Mouse (Mus musculus) T-helper 1 cell (primary cell): ENCODE data around the gene Ralgps1.

ENCODE experiments used
- in situ Hi-C: fragments of 300-600 bp; cut with MboI, MseI; formaldehyde crosslinking; loops from one replicate; pipeline ENCODE4 v1.15.1; 2025; ENCODE audit warnings: high pct_unique_total_duplicates

Ralgps1 gene

GRCm38 (mm10) chr2:33361139-33361716, 10.1 kb downstream of the Ralgps1 start:
- in situ Hi-C loops = no loop called here

- in situ Hi-C loops = no loop called here
Observed at GRCm38 (mm10) chr2:33360564-33360963, 10.7 kb downstream of the Ralgps1 start.

- in situ Hi-C loops = no loop called here
Observed at GRCm38 (mm10) chr2:33359184-33359583, 12.1 kb downstream of the Ralgps1 start.

GRCm38 (mm10) chr2:33357250-33357838, 13.9 kb downstream of the Ralgps1 start:
- in situ Hi-C loops = no loop called here

GRCm38 (mm10) chr2:33355558-33355957, 15.7 kb downstream of the Ralgps1 start:
- in situ Hi-C loops = no loop called here

- in situ Hi-C loops = loop anchor here (5.0 kb wide), 1 partner anchor 196 kb away; no protein-coding TSS in a partner anchor
Observed at GRCm38 (mm10) chr2:33353432-33353831, 17.9 kb downstream of the Ralgps1 start.

- in situ Hi-C loops = loop anchor here (5.0 kb wide), 1 partner anchor 194 kb away; no protein-coding TSS in a partner anchor
Observed at GRCm38 (mm10) chr2:33351449-33351848, 19.8 kb downstream of the Ralgps1 start.

GRCm38 (mm10) chr2:33350921-33351320, 20.4 kb downstream of the Ralgps1 start:
- in situ Hi-C loops = loop anchor here (5.0 kb wide), 1 partner anchor 194 kb away; no protein-coding TSS in a partner anchor

GRCm38 (mm10) chr2:33349581-33349980, 21.7 kb downstream of the Ralgps1 start:
- in situ Hi-C loops = no loop called here

GRCm38 (mm10) chr2:33349081-33349480, 22.2 kb downstream of the Ralgps1 start:
- in situ Hi-C loops = no loop called here

- in situ Hi-C loops = no loop called here
Observed at GRCm38 (mm10) chr2:33348260-33348659, 23.0 kb downstream of the Ralgps1 start.

GRCm38 (mm10) chr2:33347607-33348006, 23.7 kb downstream of the Ralgps1 start:
- in situ Hi-C loops = no loop called here

GRCm38 (mm10) chr2:33346749-33347148, 24.5 kb downstream of the Ralgps1 start:
- in situ Hi-C loops = no loop called here

GRCm38 (mm10) chr2:33345956-33346355, 25.3 kb downstream of the Ralgps1 start:
- in situ Hi-C loops = no loop called here

GRCm38 (mm10) chr2:33345475-33345874, 25.8 kb downstream of the Ralgps1 start:
- in situ Hi-C loops = no loop called here

- in situ Hi-C loops = no loop called here
Observed at GRCm38 (mm10) chr2:33343413-33343812, 27.9 kb downstream of the Ralgps1 start.

- in situ Hi-C loops = no loop called here
Observed at GRCm38 (mm10) chr2:33342148-33342547, 29.1 kb downstream of the Ralgps1 start.

GRCm38 (mm10) chr2:33335789-33336188, 35.5 kb downstream of the Ralgps1 start:
- in situ Hi-C loops = no loop called here

- in situ Hi-C loops = no loop called here
Observed at GRCm38 (mm10) chr2:33329622-33330021, 41.7 kb downstream of the Ralgps1 start.

GRCm38 (mm10) chr2:33328941-33329340, 42.3 kb downstream of the Ralgps1 start:
- in situ Hi-C loops = no loop called here

GRCm38 (mm10) chr2:33325359-33325758, 45.9 kb downstream of the Ralgps1 start:
- in situ Hi-C loops = no loop called here

GRCm38 (mm10) chr2:33323799-33324595, 47.3 kb downstream of the Ralgps1 start:
- in situ Hi-C loops = no loop called here
